Mouse (Mus musculus) heart, postnatal 0 days (tissue): ENCODE results near the gene Kdm1a. TPM values are rescaled to one million over a fixed set of nuclear protein-coding genes. Genes with fewer than 3 reads are reported as not detected.
A peak's percentile ranks its signal among the peaks of the same experiment; 100 is the strongest.

Experiments used
- ATAC-seq: fragments of 200-750 bp; cut with Nextera tagmentation; 2 replicates; pipeline ENCODE4 v1.8.0; 2017; ENCODE audit warnings: low read depth, moderate number of reproducible peaks, moderate library complexity; ENCODE audit not compliant: insufficient read depth
- DNase-seq: peaks from one replicate; pipeline ENCODE4 v3.0.0-alpha.2; 2016; ENCODE audit warnings: low spot score
- H3K27ac ChIP-seq: fragments of 300-500 bp; sonication (generic); 2 replicates; pipeline ENCODE4 v1.5.1; 2014; ENCODE audit warnings: low read depth, mild to moderate bottlenecking
- H3K27me3 ChIP-seq: fragments of 300-500 bp; sonication (generic); 2 replicates; pipeline ENCODE4 v1.6.1; 2014; ENCODE audit warnings: low read length, mixed read lengths; ENCODE audit not compliant: control insufficient read depth, insufficient read depth
- H3K36me3 ChIP-seq: fragments of 300-500 bp; sonication (generic); replicated peaks from 2 replicates; pipeline ENCODE4 v1.6.1; 2014; ENCODE audit warnings: low read length, mixed read lengths; ENCODE audit not compliant: control insufficient read depth, insufficient read depth
- H3K4me1 ChIP-seq: fragments of 300-500 bp; sonication (generic); 2 replicates; pipeline ENCODE4 v1.6.1; 2014; ENCODE audit warnings: antibody characterized with exemption; ENCODE audit not compliant: control insufficient read depth, insufficient read depth
- H3K4me2 ChIP-seq: fragments of 300-500 bp; sonication (generic); 2 replicates; pipeline ENCODE4 v1.6.1; 2014; ENCODE audit warnings: low read depth, mild to moderate bottlenecking, low read length, moderate library complexity
- H3K4me3 ChIP-seq: fragments of 300-500 bp; sonication (generic); 2 replicates; pipeline ENCODE4 v1.5.1; 2014; ENCODE audit warnings: low read depth, low read length
- H3K9ac ChIP-seq: fragments of 300-500 bp; sonication (generic); replicated peaks from 2 replicates; pipeline ENCODE4 v1.6.1; 2014; ENCODE audit warnings: low read depth, low read length, mixed read lengths
- H3K9me3 ChIP-seq: fragments of 300-500 bp; sonication (generic); replicated peaks from 2 replicates; pipeline ENCODE4 v1.6.1; 2016; ENCODE audit warnings: low read length; ENCODE audit not compliant: control insufficient read depth
- CTCF ChIP-seq: IDR thresholded peaks from 2 replicates; pipeline ENCODE4 v1.5.1; 2016; ENCODE audit warnings: antibody characterized with exemption, control low read depth, low read depth
- EP300 ChIP-seq: IDR thresholded peaks from 2 replicates; pipeline ENCODE4 v1.6.1; 2016; ENCODE audit warnings: antibody characterized with exemption, low read depth
- WGBS: fragments of 180-500 bp; shearing (Covaris S2); extraction: QIAGEN DNeasy Blood & Tissue Kit; methylation state at CpG from one replicate; pipeline ENCODE4 v1.1.7; 2014; 5-methylcytosine and 5-hydroxymethylcytosine counted together
- polyA plus RNA-seq: library from polyadenylated mRNA; unstranded; fragments of >200 nt; fragmentation: Nextera tagmentation; extraction: Ambion mirVana; gene quantifications from 2 replicates; pipeline ENCODE4 v1.2.1, GENCODE M21; 2015
- total RNA-seq: library from RNA; depleted of rRNA; stranded (reverse); fragments of >200 nt; gene quantifications from 2 replicates; pipeline ENCODE4 v1.2.3, GENCODE M21; 2014; ENCODE audit warnings: low replicate concordance

Kdm1a gene
- total and polyA plus RNA-seq, 2 experiments from 2014 or later, result 17.0 to 48.2 TPM

- Histone ChIP-seq H3K27me3 (no peaks in the 10 kb centered on the region), H3K36me3 (peaks cover 70% of the 10 kb centered on the region), H3K27ac (0 out of 2 replicates have a peak overlapping the region, but pooled peaks have one; percentile 13), H3K4me3 (no peak overlapping the region), H3K4me2 (no peak overlapping the region), H3K9ac (no peak overlapping the region), H3K4me1 (peaks cover 11% of the 10 kb centered on the region), H3K9me3 (no peaks in the 10 kb centered on the region)
- DNase-seq (no peak), ATAC-seq (no peak)
- TF ChIP-seq EP300, result no peak
- no peak for TF ChIP-seq CTCF
- WGBS, result 69% methylated on average over 1 of the region's 1 CpGs
These were observed 54.8 kb downstream of the Kdm1a start for GRCm38 (mm10) chr4:136547721-136548120.

GRCm38 (mm10) chr4:136546279-136547045 lies 56.1 kb downstream of the Kdm1a start:
- 29% methylated on average over 3 of the region's 3 CpGs for WGBS
- H3K27me3 ChIP-seq, result no peaks in the 10 kb centered on the region
- no peak overlapping the region for H3K4me3 ChIP-seq
- ATAC-seq (no peak), DNase-seq (no peak)
- H3K9me3 ChIP-seq, result no peaks in the 10 kb centered on the region
- peaks cover 72% of the 10 kb centered on the region for H3K36me3 ChIP-seq
- H3K27ac ChIP-seq, result no peak overlapping the region
- TF ChIP-seq CTCF, result no peak
- no peak for TF ChIP-seq EP300
- no peak overlapping the region for H3K4me2 ChIP-seq
- H3K4me1 ChIP-seq, result peaks cover 11% of the 10 kb centered on the region
- no peak overlapping the region for H3K9ac ChIP-seq

- TF ChIP-seq CTCF (no peak), EP300 (no peak)
- DNase-seq (no peak), ATAC-seq (no peak)
- no peaks in the 10 kb centered on the region for H3K27me3 ChIP-seq
- H3K27ac ChIP-seq, result no peak overlapping the region
- H3K4me2 ChIP-seq, result no peak overlapping the region
- H3K4me1 ChIP-seq, result peaks cover 11% of the 10 kb centered on the region
- WGBS, result 98% methylated on average over 3 of the region's 3 CpGs
- H3K4me3 ChIP-seq, result no peak overlapping the region
- H3K9me3 ChIP-seq, result no peaks in the 10 kb centered on the region
- no peak overlapping the region for H3K9ac ChIP-seq
- H3K36me3 ChIP-seq, result peaks cover 72% of the 10 kb centered on the region
These were observed 57.4 kb downstream of the Kdm1a start for GRCm38 (mm10) chr4:136545151-136545550.

GRCm38 (mm10) chr4:136526412-136526811 lies 76.1 kb downstream of the Kdm1a start:
- H3K36me3 ChIP-seq, result 0 out of 2 replicates have a peak, but pooled peaks cover 16% of the 10 kb centered on the region
- no peaks in the 10 kb centered on the region for H3K27me3 ChIP-seq
- 14% methylated on average over 4 of the region's 4 CpGs for WGBS
- no peaks in the 10 kb centered on the region for H3K4me1 ChIP-seq
- H3K27ac ChIP-seq, result no peak overlapping the region
- peak; percentile 57 for DNase-seq
- peak; percentile 58 for ATAC-seq
- H3K9me3 ChIP-seq, result no peaks in the 10 kb centered on the region
- TF ChIP-seq EP300 (no peak), CTCF (peak; percentile 66)
- H3K9ac ChIP-seq, result no peak overlapping the region
- no peak overlapping the region for H3K4me2 ChIP-seq
- no peak overlapping the region for H3K4me3 ChIP-seq

GRCm38 (mm10) chr4:136524309-136524708 lies 78.2 kb downstream of the Kdm1a start:
- DNase-seq, result no peak
- H3K9ac ChIP-seq, result no peak overlapping the region

More at GRCm38 (mm10) chr4:136524309-136524708, 78.2 kb downstream of the Kdm1a start:
- no peak for ATAC-seq
- TF ChIP-seq EP300, result no peak
- no peak for TF ChIP-seq CTCF
- H3K27ac ChIP-seq, result no peak overlapping the region
- no peak overlapping the region for H3K4me3 ChIP-seq
- H3K4me1 ChIP-seq, result no peaks in the 10 kb centered on the region
- WGBS, result 80% methylated on average over 2 of the region's 2 CpGs
- no peaks in the 10 kb centered on the region for H3K9me3 ChIP-seq
- no peak overlapping the region for H3K4me2 ChIP-seq
- 0 out of 2 replicates have a peak, but pooled peaks cover 16% of the 10 kb centered on the region for H3K36me3 ChIP-seq
- no peaks in the 10 kb centered on the region for H3K27me3 ChIP-seq
